Mouse (Mus musculus): ENCODE results near the gene Cyp2d11.

GRCm38 (mm10) chr15:82385729-82386128 is 8.1 kb downstream of the Cyp2d11 start:
- TF ChIP-seq CTCF (IDR thresholded peaks at IDR 0.05; ENCODE audit: low read depth): no peak
- TF ChIP-seq EP300 (optimal IDR thresholded peaks at IDR 0.05): no peak

All from stomach, postnatal 0 days (tissue).